Mouse (Mus musculus): Measurements from ENCODE around the gene Dohh.

The Dohh gene

GRCm38 (mm10) chr10:81383802-81384604 lies at the start of gene Dohh, which contains the start of gene Gm48551:
Gene Dohh, plus strand, starts transcription at chr10:81384428.
Gene Gm48551, plus strand, starts transcription at chr10:81384466.
- peak; percentile 88 for DNase-seq (ENCODE audit: extremely low read depth, low read depth, low spot score)

GRCm38 (mm10) chr10:81335393-81336340 lies 48.6 kb upstream of the Dohh start:
- no peak for DNase-seq (ENCODE audit: extremely low read depth, low read depth, low spot score)

GRCm38 (mm10) chr10:81336558-81336957 lies 47.7 kb upstream of the Dohh start:
- DNase-seq (ENCODE audit: extremely low read depth, low read depth, low spot score), result no peak

GRCm38 (mm10) chr10:81340551-81341332 lies 43.5 kb upstream of the Dohh start:
- no peak for DNase-seq (ENCODE audit: extremely low read depth, low read depth, low spot score)

- DNase-seq (ENCODE audit: extremely low read depth, low read depth, low spot score), result no peak
Measured at GRCm38 (mm10) chr10:81341333-81341949, 42.8 kb upstream of the Dohh start.

GRCm38 (mm10) chr10:81342686-81343505 lies 41.3 kb upstream of the Dohh start, which contains the start of gene Gipc3:
Gene Gipc3, minus strand, starts transcription at chr10:81343266.
- DNase-seq (ENCODE audit: extremely low read depth, low read depth, low spot score), result no peak

GRCm38 (mm10) chr10:81344421-81345161 lies 39.6 kb upstream of the Dohh start:
- no peak for DNase-seq (ENCODE audit: extremely low read depth, low read depth, low spot score)

- DNase-seq (ENCODE audit: extremely low read depth, low read depth, low spot score), result no peak
Measured at GRCm38 (mm10) chr10:81345162-81345534, 39.1 kb upstream of the Dohh start.

- DNase-seq (ENCODE audit: extremely low read depth, low read depth, low spot score), result no peak
Measured at GRCm38 (mm10) chr10:81346453-81347067, 37.7 kb upstream of the Dohh start.

GRCm38 (mm10) chr10:81349146-81349545 lies 35.1 kb upstream of the Dohh start:
- DNase-seq (ENCODE audit: extremely low read depth, low read depth, low spot score), result no peak

- no peak for DNase-seq (ENCODE audit: extremely low read depth, low read depth, low spot score)
Measured at GRCm38 (mm10) chr10:81349961-81350350, 34.3 kb upstream of the Dohh start.

GRCm38 (mm10) chr10:81350351-81351063 lies 33.7 kb upstream of the Dohh start, which contains the start of gene Hmg20b:
Gene Hmg20b, minus strand, starts transcription at chr10:81350480.
- peak; percentile 84 for DNase-seq (ENCODE audit: extremely low read depth, low read depth, low spot score)

- no peak for DNase-seq (ENCODE audit: extremely low read depth, low read depth, low spot score)
Measured at GRCm38 (mm10) chr10:81351678-81352291, 32.4 kb upstream of the Dohh start.

GRCm38 (mm10) chr10:81354738-81355477 lies 29.3 kb upstream of the Dohh start:
- no peak for DNase-seq (ENCODE audit: extremely low read depth, low read depth, low spot score)

- no peak for DNase-seq (ENCODE audit: extremely low read depth, low read depth, low spot score)
Measured at GRCm38 (mm10) chr10:81355533-81355932, 28.7 kb upstream of the Dohh start.

GRCm38 (mm10) chr10:81356352-81356990 lies 27.8 kb upstream of the Dohh start:
- no peak for DNase-seq (ENCODE audit: extremely low read depth, low read depth, low spot score)

Data from fat pad, adult 2 months (tissue).